Mouse (Mus musculus) ovary, postnatal 14 days (tissue): ENCODE data around the gene Dnah2.
"Not testable (repeated sequence)": the region's sequence is repeated elsewhere in the genome, so short reads cannot be mapped to it uniquely, and the experiment has no call there.

Experiments
- DNase-seq: peaks from one replicate; pipeline ENCODE4 v3.0.0; 2022; ENCODE audit warnings: low spot score

Gene Dnah2

GRCm38 (mm10) chr11:69406867-69407723 lies 141.8 kb downstream of the Dnah2 start:
- DNase-seq: no peak

- no peak for DNase-seq
Observed at GRCm38 (mm10) chr11:69406282-69406681, 142.6 kb downstream of the Dnah2 start.

GRCm38 (mm10) chr11:69405397-69406200 lies 143.3 kb downstream of the Dnah2 start:
- DNase-seq: no peak

GRCm38 (mm10) chr11:69404595-69405396 lies 144.1 kb downstream of the Dnah2 start:
- DNase-seq: no peak

GRCm38 (mm10) chr11:69403691-69404594 lies 145.0 kb downstream of the Dnah2 start:
- DNase-seq: no peak

- no peak for DNase-seq
Observed at GRCm38 (mm10) chr11:69401987-69402386, 146.9 kb downstream of the Dnah2 start.

GRCm38 (mm10) chr11:69401210-69401637 lies 147.7 kb downstream of the Dnah2 start:
- peak; percentile 76 for DNase-seq

GRCm38 (mm10) chr11:69400083-69400850 lies 148.6 kb downstream of the Dnah2 start:
- DNase-seq: no peak

- DNase-seq: no peak
Observed at GRCm38 (mm10) chr11:69399201-69400082, 149.5 kb downstream of the Dnah2 start.

- no peak for DNase-seq
Observed at GRCm38 (mm10) chr11:69398486-69399200, 150.3 kb downstream of the Dnah2 start.

- no peak for DNase-seq
Observed at GRCm38 (mm10) chr11:69398059-69398458, 150.9 kb downstream of the Dnah2 start, which contains the start of gene Tmem88. Gene Tmem88 (minus strand): TSS chr11:69398234.

- no peak for DNase-seq
Observed at GRCm38 (mm10) chr11:69397581-69398057, 151.3 kb downstream of the Dnah2 start.

GRCm38 (mm10) chr11:69396772-69397171 lies 152.1 kb downstream of the Dnah2 start:
- no peak for DNase-seq

GRCm38 (mm10) chr11:69395634-69396373 lies 153.1 kb downstream of the Dnah2 start:
- peak; percentile 86 for DNase-seq

- DNase-seq: peak; percentile 78
Observed at GRCm38 (mm10) chr11:69395235-69395633, 153.7 kb downstream of the Dnah2 start, which contains the start of the genes Naa38 and Cyb5d1. Gene Naa38 (plus strand): TSS chr11:69395487. Gene Cyb5d1 (minus strand): TSS chr11:69395631.

- not testable (repeated sequence) for DNase-seq
Observed at GRCm38 (mm10) chr11:69394591-69395167, 154.2 kb downstream of the Dnah2 start.
